Mouse (Mus musculus) lung, embryonic 14.5 days (tissue): ENCODE results near the gene 2310039H08Rik. TPM values are rescaled to one million over a fixed set of nuclear protein-coding genes. Genes with fewer than 3 reads are reported as not detected.

Experiments used
- ATAC-seq: fragments of 200-750 bp; cut with Nextera tagmentation; 2 replicates; pipeline ENCODE4 v1.8.0; 2017; ENCODE audit warnings: mild to moderate bottlenecking, moderate TSS enrichment, moderate library complexity; ENCODE audit not compliant: insufficient read depth
- DNase-seq: peaks from one replicate; pipeline ENCODE4 v3.0.0-alpha.2; 2015
- H3K27ac ChIP-seq: fragments of 300-500 bp; sonication (generic); 2 replicates; pipeline ENCODE4 v1.5.1; 2014; ENCODE audit warnings: low read depth, mild to moderate bottlenecking, moderate library complexity
- H3K27me3 ChIP-seq: fragments of 300-500 bp; sonication (generic); 2 replicates; pipeline ENCODE4 v1.6.1; 2014; ENCODE audit warnings: low read length, control low read depth; ENCODE audit not compliant: insufficient read depth
- H3K36me3 ChIP-seq: fragments of 300-500 bp; sonication (generic); 2 replicates; pipeline ENCODE4 v1.6.1; 2014; ENCODE audit warnings: control low read depth; ENCODE audit not compliant: insufficient read depth
- H3K4me1 ChIP-seq: fragments of 300-500 bp; sonication (generic); 2 replicates; pipeline ENCODE4 v1.6.1; 2014; ENCODE audit warnings: antibody characterized with exemption, control low read depth; ENCODE audit not compliant: insufficient read depth
- H3K4me2 ChIP-seq: fragments of 300-500 bp; sonication (generic); 2 replicates; pipeline ENCODE4 v1.6.1; 2014; ENCODE audit warnings: mild to moderate bottlenecking
- H3K4me3 ChIP-seq: fragments of 300-500 bp; sonication (generic); 2 replicates; pipeline ENCODE4 v1.5.1; 2014; ENCODE audit warnings: low read depth, low read length
- H3K9ac ChIP-seq: fragments of 300-500 bp; sonication (generic); 2 replicates; pipeline ENCODE4 v1.6.1; 2014
- H3K9me3 ChIP-seq: fragments of 300-500 bp; sonication (generic); 2 replicates; pipeline ENCODE4 v1.6.1; 2016; ENCODE audit warnings: low read depth, low read length, control low read depth
- CTCF ChIP-seq: IDR thresholded peaks from 2 replicates; pipeline ENCODE4 v1.5.1; 2016; ENCODE audit warnings: antibody characterized with exemption, low read depth
- WGBS: fragments of 180-500 bp; shearing (Covaris S2); extraction: QIAGEN DNeasy Blood & Tissue Kit; methylation state at CpG from one replicate; pipeline ENCODE4 v1.1.7; 2014; 5-methylcytosine and 5-hydroxymethylcytosine counted together
- polyA plus RNA-seq: library from polyadenylated mRNA; unstranded; fragments of >200 nt; fragmentation: Nextera tagmentation; extraction: Ambion mirVana; gene quantifications from 2 replicates; pipeline ENCODE4 v1.2.1, GENCODE M21; 2014

2310039H08Rik gene
- polyA plus RNA-seq: 58.2 and 64.7 TPM in 2 replicates

GRCm38 (mm10) chr17:46772404-46773277 is at the start of gene 2310039H08Rik:
2310039H08Rik (plus strand) TSS chr17:46772635.
- peak within 1 kb of the TSS; percentile 75 for H3K4me2 ChIP-seq

GRCm38 (mm10) chr17:46724477-46725084 is 47.9 kb upstream of the 2310039H08Rik start:
- Histone ChIP-seq H3K9ac (no peak overlapping the region), H3K27me3 (peaks cover 8% of the 10 kb centered on the region; the same call in 1 of the 2 replicates), H3K36me3 (peaks cover 37% of the 10 kb centered on the region), H3K4me2 (no peak overlapping the region), H3K9me3 (no peaks in the 10 kb centered on the region), H3K27ac (no peak overlapping the region), H3K4me1 (no peaks in the 10 kb centered on the region), H3K4me3 (no peak overlapping the region)
- WGBS: 78% methylated on average over 20 of the region's 20 CpGs
- DNase-seq: no peak
- no peak for ATAC-seq
- no peak for TF ChIP-seq CTCF

More at GRCm38 (mm10) chr17:46772404-46773277, at the start of gene 2310039H08Rik:
- DNase-seq (peak; percentile 94), ATAC-seq (peak; percentile 91)
- no peak for TF ChIP-seq CTCF
- Histone ChIP-seq H3K36me3 (peaks cover 37% of the 10 kb centered on the region), H3K4me1 (peaks cover 5% of the 10 kb centered on the region; the same call in 1 of the 2 replicates), H3K9me3 (no peaks in the 10 kb centered on the region), H3K4me3 (peak within 1 kb of the TSS; percentile 91), H3K27ac (peak within 1 kb of the TSS; percentile 86), H3K9ac (peak within 1 kb of the TSS; percentile 79), H3K27me3 (no peaks in the 10 kb centered on the region)
- under 1% methylated on average over 50 of the region's 50 CpGs for WGBS

- Histone ChIP-seq H3K27ac (no peak overlapping the region), H3K9me3 (no peaks in the 10 kb centered on the region), H3K4me1 (no peaks in the 10 kb centered on the region), H3K4me2 (no peak overlapping the region), H3K36me3 (peaks cover 37% of the 10 kb centered on the region), H3K4me3 (no peak overlapping the region), H3K27me3 (peaks cover 9% of the 10 kb centered on the region; the same call in 1 of the 2 replicates), H3K9ac (no peak overlapping the region)
- 50% methylated on average over 9 of the region's 9 CpGs for WGBS
- ATAC-seq: no peak
- DNase-seq: peak; percentile 69
- TF ChIP-seq CTCF: peak; percentile 64
Measured at GRCm38 (mm10) chr17:46725273-46725672, 47.2 kb upstream of the 2310039H08Rik start.

- H3K4me1 ChIP-seq: no peaks in the 10 kb centered on the region
- H3K27ac ChIP-seq: no peak overlapping the region
- 86% methylated on average over 26 of the region's 26 CpGs for WGBS
- H3K4me3 ChIP-seq: no peak overlapping the region
- H3K9me3 ChIP-seq: no peaks in the 10 kb centered on the region
- no peak for ATAC-seq
- no peak for TF ChIP-seq CTCF
- H3K9ac ChIP-seq: no peak overlapping the region
- peaks cover 35% of the 10 kb centered on the region for H3K36me3 ChIP-seq
- no peak for DNase-seq
- H3K27me3 ChIP-seq: peaks cover 9% of the 10 kb centered on the region; the same call in 1 of the 2 replicates
- H3K4me2 ChIP-seq: no peak overlapping the region
Measured at GRCm38 (mm10) chr17:46725731-46726645, 46.4 kb upstream of the 2310039H08Rik start.

GRCm38 (mm10) chr17:46727271-46727670 is 45.2 kb upstream of the 2310039H08Rik start:
- Histone ChIP-seq H3K9me3 (no peaks in the 10 kb centered on the region), H3K4me1 (no peaks in the 10 kb centered on the region), H3K9ac (no peak overlapping the region), H3K4me2 (no peak overlapping the region), H3K27me3 (peaks cover 9% of the 10 kb centered on the region; the same call in 1 of the 2 replicates), H3K36me3 (peaks cover 24% of the 10 kb centered on the region; the same call in 1 of the 2 replicates), H3K4me3 (no peak overlapping the region), H3K27ac (no peak overlapping the region)
- no peak for DNase-seq
- no peak for TF ChIP-seq CTCF
- 88% methylated on average over 11 of the region's 11 CpGs for WGBS
- no peak for ATAC-seq

- TF ChIP-seq CTCF: peak; percentile 45
- H3K4me2 ChIP-seq: no peak overlapping the region
- no peaks in the 10 kb centered on the region for H3K4me1 ChIP-seq
- DNase-seq (peak; percentile 40), ATAC-seq (no peak)
- peaks cover 22% of the 10 kb centered on the region; the same call in 1 of the 2 replicates for H3K36me3 ChIP-seq
- no peak overlapping the region for H3K9ac ChIP-seq
- no peak overlapping the region for H3K27ac ChIP-seq
- peaks cover 9% of the 10 kb centered on the region; the same call in 1 of the 2 replicates for H3K27me3 ChIP-seq
- H3K9me3 ChIP-seq: no peaks in the 10 kb centered on the region
- 41% methylated on average over 6 of the region's 6 CpGs for WGBS
- H3K4me3 ChIP-seq: no peak overlapping the region
Measured at GRCm38 (mm10) chr17:46728021-46728420, 44.4 kb upstream of the 2310039H08Rik start.
